Comparison of ENCODE assay signal across 8 mouse cellular contexts in genomic region chr9:20740407-20740806, GRCm38 (mm10). TPM values are rescaled to one million over a fixed set of nuclear protein-coding genes. Genes with fewer than 3 reads are reported as not detected.
A peak's percentile ranks its signal among the peaks of the same experiment; 100 is the strongest.
DNase-seq lines count a peak whose midpoint lies in the region; ATAC-seq and TF ChIP-seq lines count a peak whose summit lies in the region.

No protein-coding gene starts in this region.

- H3K27ac ChIP-seq in hindbrain, embryonic 12.5 days, result no peak overlapping the region

- no peak overlapping the region for H3K9ac ChIP-seq in hindbrain, embryonic 12.5 days

- peak; percentile 97 for TF ChIP-seq CTCF in Patski (IDR thresholded peaks at IDR 0.05)

- DNase-seq in Patski (ENCODE audit: low read depth, low spot score), result no peak
- peak; percentile 90 to 92 for DNase-seq in cerebellum, postnatal 10 days
- peak; percentile 61 to 80 for DNase-seq in frontal cortex, postnatal 10 days (ENCODE audit: low spot score in 2 of 2)
- peak; percentile 78 to 83 for DNase-seq in layer of hippocampus, postnatal 14 days (ENCODE audit: low spot score in 2 of 2)
- DNase-seq in lung, postnatal 10 days, result peak; percentile 89
- DNase-seq in retina, embryonic 14.5 days (ENCODE audit: low spot score), result peak; percentile 87
- peak; percentile 65 to 68 for DNase-seq in thymus, postnatal 36 days

- no peak overlapping the region for H3K4me3 ChIP-seq in hindbrain, embryonic 12.5 days

- H3K9me3 ChIP-seq in hindbrain, embryonic 12.5 days (replicated peaks), result no peaks in the 10 kb centered on the region

- H3K4me2 ChIP-seq in hindbrain, embryonic 12.5 days (replicated peaks), result 0 out of 2 replicates have a peak overlapping the region, but pooled peaks have one; percentile 17

- in situ Hi-C loops in Patski (cut with MboI; ENCODE audit: low pct_unique_long_range_greater_than_20kb), result loop anchor here (5.0 kb wide), 1 partner anchor 92 kb away; no protein-coding TSS in a partner anchor

- POLR2A ChIA-PET in Patski (lab: Charles Lee), result no interaction called here

- WGBS in hindbrain, embryonic 12.5 days, result 2% methylated on average over 12 of the region's 12 CpGs

- no peaks in the 10 kb centered on the region for H3K36me3 ChIP-seq in hindbrain, embryonic 12.5 days

- peaks cover 13% of the 10 kb centered on the region for H3K4me1 ChIP-seq in hindbrain, embryonic 12.5 days

- H3K27me3 ChIP-seq in Patski, result no peaks in the 10 kb centered on the region
- H3K27me3 ChIP-seq in hindbrain, embryonic 12.5 days, result peaks cover 34% of the 10 kb centered on the region

- ATAC-seq in Patski, result peak; percentile 83
- ATAC-seq in hindbrain, embryonic 12.5 days (ENCODE audit: low FRiP score), result peak; percentile 51; the same call in 1 of the 2 replicates

- CTCF ChIA-PET in Patski (lab: Charles Lee), result interaction anchor here (0.7 to 1.8 kb wide), 13 partner anchors 10 to 126 kb away, joined by 3 to 16 read pairs (median 3); no protein-coding TSS in a partner anchor

RNA-seq across cellular contexts. Expression of gene Olfm2, which starts 5.7 kb away (rescaled TPM):
- polyA plus RNA-seq in Patski (2021), result 0.32 TPM
- 68.7 and 75.0 TPM in 2 replicates for polyA plus RNA-seq in hindbrain, embryonic 12.5 days (2016; fragmentation: Nextera tagmentation; extraction: Ambion mirVana)
- total RNA-seq in layer of hippocampus, postnatal 14 days (2021), result 10 to 100 TPM; 73.0 to 73.1 TPM

Comparison
In these comparisons a context has a peak if more than half of its experiments do, and no peak if none do; other contexts are left out.
1. RNA of gene Olfm2, which starts 5.7 kb away (polyA plus RNA-seq): 68.7 to 75.0 TPM in hindbrain, embryonic 12.5 days; 0.32 TPM in Patski (single experiment); every median in the first group is over 10 times any median in the second.